Mouse (Mus musculus) lung, postnatal 10 days (tissue): Measurements from ENCODE around the gene Gadd45b.

Source experiments
- DNase-seq: peaks from one replicate; pipeline ENCODE4 v3.0.0; 2021

Gene Gadd45b

DNA sequence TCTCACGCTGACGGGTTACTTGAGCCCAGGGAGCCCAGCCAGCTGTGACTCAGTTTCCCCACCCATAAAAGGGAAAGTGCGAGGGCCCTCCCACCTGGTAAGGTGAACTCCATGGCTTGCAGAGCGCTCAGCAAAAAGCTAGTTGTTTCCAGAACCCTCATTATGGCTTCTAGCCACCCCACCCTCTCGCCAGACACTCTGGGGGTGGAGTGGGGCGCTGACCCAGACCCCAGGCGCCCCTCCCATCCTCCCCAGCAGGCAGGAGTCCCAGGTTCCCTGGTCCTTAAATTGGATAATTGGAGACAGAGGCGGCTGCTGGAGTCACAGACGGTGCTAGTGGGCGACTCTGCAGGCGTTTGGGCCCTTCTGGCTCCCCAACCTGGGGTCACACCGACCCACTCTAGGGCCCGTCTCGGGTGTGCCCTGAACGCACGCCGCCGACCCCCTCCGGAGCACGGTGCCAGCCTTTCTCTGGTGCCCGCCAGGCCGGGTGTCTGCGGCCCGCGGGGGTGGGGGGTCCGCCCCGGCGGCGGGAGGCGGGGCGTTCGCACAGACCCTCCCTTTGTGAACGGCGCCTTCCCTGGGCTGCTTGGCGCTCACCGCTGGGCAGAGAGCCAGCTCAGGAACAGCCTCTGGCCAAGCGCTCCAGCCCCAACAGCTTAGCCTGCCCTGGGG lies 6.4 kb downstream of the Gadd45b start:
- peak; percentile 78 for DNase-seq

DNA sequence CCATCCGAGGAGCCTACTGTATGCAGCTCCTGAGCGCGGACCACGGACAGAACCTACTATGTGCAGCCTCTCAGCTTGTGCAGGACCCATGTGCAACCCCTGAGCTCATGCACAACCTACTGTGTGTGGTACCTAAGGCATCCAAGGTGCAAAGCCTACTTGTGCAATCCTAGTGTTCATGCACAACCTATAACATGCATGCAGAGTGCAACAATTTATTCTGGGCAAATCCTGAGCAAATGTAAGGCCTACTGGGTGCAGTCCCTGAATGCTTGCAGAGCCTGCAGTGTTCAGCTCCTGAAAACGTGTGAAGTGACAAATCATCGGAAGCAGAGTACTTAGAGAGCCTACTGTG lies 6.9 kb downstream of the Gadd45b start:
- DNase-seq = no peak

DNA sequence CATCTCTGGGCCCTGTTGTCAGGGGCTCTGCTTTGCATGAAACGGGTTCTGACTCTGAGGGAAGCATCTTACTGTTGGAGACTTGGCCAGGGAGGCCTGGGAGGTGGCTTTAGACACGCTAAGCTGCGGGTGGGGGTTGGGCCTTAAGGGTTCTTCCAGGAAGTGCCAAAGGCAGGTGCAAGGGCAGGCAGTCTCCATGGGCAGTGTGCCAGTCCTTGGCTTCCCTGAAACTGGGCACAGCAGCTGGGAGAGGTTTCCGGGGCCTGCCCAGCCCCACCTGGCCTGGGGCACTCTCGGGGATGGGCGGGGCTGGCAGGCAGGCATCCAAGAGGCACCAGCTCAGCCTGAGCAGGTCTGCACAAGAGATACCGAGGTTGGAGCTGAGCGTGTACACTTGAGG lies 7.8 kb downstream of the Gadd45b start:
- peak; percentile 90 for DNase-seq

DNA sequence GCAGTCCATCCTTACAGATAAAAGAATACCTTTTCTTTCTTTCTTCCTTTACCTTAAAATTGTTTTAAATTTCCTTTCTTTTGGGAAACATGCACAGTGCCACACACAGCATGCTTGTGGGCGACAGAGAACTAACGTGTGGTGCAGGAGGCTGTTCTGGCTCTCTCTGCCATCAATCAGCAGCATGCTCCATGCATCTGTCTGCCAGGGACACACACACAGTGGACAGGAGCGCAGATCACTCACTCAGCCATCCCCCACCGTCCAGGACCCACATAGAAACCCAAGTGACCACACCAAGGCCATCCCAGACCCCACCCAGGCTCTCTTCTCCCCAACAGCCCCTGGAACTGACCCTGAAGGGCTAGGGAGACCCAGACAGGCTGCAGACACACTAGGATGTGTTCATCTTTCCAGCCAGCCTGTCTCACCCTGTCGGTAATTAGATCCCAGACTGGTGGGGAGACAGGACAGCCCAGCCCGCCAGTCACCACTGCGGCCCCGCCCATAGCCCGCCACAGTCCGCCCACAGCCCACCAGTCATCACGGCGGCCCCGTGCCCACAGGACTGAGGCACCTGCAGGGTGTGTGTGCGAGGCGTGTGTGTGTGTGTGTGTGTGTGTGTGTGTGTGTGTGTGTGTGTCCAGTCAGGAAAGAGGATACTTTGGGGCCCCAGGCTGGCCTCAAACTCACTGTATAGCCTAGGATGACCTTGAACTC lies 9.1 kb downstream of the Gadd45b start:
- peak; percentile 47 for DNase-seq

DNA sequence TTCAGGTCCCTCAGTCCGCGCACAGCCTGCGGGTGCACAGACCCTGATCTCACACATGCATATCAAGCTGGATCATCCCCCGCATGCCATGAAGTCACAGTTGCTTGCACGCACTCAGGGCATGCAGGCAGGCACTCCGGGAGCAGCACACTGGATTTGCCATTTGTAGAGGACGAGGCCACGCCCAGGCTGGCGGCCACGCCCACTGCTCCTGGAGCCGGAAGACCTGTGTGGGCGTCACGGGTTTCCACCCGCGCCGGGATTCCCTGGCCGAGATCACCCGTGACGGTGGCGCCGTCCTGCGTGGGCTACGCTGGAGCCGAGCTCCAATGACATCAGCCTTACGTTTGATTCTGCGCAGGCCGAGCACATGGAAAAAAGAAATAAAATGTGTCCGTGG lies 9.8 kb downstream of the Gadd45b start:
- peak; percentile 92 for DNase-seq

DNA sequence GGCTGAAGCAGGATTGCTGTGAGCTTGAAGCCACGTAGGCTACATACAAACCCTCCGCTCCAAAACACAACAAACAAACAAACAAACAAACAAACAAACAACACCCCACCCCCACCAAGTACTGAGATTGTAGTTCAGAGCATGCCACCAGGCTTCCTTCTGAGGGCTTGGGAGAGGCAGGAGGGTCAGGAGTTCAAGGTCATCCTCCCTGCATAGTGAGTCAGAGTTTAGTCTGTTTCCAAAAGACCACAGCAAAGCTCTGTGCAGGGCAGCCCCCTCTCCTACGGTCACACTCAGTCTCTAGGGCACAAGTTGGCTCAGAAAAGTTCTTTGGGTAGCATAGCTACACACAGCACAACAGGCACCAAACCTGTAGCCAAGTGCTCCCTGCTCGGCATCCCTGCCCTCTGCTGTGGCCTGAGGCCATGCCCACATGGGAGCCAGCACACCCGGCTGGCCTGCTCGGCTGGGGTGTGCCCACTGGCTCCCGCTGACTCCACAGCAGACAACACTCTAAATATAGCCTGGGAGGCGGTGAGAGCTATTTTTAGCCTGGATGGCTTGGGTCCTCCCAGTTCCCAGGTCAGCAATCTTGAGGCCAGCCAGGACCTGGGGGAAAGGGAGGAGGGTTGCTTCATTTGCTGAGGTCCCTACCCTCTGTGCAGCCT lies 10.6 kb downstream of the Gadd45b start:
- peak; percentile 82 for DNase-seq

DNA sequence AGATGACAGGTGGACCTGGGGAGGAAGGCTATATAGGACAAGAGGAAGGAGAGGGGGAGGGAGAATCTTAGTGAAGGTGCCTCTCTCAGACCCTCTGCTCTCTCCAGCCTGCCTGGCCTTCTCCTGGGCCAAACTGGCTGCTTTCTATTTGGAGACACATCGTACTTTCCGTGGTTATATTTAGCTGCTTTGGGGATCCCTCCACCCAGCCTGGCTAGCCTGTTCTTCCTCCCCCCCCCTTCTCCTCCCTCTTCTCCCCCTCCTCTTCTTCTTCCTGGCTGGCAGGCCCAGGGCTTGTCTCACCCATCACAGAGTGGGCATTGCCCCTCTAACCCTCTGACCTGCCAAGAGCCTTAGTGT lies 11.1 kb downstream of the Gadd45b start:
- DNase-seq = peak; percentile 40

DNA sequence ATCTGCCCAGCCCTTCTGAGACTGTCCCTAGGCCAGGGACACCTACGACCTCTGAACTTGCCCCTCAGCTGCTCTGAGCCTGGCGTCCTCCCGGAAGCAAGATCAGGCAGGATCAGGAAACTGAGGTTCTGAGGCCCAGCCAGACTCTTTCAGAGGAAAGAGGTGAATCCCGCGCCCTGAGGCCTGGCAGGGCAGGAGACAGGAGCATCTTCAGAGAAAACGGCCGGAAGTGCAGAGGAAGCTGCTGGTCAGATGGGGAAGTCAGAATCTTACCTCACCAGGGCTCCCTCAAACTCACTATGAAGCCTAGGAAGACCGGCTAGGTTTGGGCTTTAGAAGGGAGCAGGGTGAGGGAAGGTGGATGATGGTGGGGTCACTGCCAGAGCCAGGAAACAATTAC lies 13.0 kb downstream of the Gadd45b start:
- DNase-seq = no peak

DNA sequence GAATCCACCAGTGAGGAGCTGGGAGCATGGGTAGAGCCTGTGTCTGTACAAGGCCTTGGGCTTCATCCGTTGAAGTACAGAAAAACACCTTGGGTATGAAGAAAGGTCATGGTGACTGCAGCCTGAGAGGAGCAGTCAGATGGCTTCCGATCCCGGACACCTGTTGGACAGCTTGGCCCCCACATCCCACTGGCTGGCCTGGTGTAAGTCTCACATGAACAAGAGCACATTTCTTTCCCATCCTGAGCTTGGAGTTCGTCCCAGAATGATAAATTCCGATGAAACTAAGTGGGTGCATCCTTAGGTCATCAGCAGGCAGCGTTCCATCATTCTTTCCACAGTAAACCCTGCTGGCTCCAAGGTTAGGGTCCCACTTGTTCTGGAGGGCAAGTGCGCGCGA lies 13.8 kb downstream of the Gadd45b start:
- no peak for DNase-seq

DNA sequence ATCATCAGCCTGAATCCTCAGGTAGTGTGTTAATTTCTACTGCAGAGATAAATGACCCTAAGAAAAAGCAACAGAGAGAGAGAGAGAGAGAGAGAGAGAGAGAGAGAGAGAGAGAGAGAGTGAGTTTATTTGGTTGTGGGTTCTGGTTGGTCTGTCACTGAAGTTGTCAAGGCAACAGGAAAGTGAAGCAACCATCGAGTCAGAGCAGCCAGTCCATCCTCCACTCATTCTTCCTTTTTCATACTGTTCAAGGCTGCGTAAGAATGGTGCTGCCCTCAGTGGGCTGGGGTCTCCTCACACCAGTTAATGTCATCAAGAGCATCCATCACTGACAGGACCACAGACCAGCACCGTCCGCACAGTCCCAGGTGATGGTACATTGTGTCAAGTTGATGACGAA lies 14.4 kb downstream of the Gadd45b start:
- DNase-seq = no peak

DNA sequence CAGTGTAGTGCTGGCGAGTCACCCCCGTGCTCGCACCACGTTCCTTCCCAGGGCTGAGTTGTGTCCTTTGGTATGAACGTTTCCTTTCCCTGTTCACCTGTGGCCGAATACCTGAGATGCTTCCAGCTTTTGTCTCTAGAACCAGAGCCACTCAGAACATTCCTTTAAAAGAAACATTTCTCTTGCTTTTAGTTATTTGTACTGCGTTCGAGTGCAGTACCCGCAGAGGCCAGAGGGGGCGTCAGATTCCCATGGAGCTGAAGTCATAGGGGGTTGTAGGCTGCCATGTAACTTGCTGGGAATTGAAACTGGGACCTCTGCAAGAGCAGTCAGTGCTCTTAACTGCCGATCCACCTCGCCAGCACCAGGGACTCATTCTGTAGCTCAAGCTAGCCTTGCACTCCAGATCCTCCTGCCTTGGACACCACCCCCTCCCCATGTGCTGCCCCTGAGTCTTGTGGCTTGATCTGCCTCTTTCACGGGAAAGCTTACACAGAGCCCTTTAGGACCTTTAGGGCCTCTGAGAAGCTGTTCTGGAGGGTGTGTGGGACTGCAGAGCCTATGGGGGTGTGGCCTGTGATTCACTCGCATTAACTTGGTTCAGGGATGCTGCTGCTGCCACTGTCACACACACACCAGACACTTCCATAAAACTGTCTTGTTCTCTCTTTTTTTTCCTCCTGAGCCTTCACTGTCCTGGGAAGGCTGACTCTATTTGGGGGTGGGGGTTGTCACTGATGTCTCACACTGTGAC lies 17.0 kb downstream of the Gadd45b start:
- peak; percentile 53 for DNase-seq

DNA sequence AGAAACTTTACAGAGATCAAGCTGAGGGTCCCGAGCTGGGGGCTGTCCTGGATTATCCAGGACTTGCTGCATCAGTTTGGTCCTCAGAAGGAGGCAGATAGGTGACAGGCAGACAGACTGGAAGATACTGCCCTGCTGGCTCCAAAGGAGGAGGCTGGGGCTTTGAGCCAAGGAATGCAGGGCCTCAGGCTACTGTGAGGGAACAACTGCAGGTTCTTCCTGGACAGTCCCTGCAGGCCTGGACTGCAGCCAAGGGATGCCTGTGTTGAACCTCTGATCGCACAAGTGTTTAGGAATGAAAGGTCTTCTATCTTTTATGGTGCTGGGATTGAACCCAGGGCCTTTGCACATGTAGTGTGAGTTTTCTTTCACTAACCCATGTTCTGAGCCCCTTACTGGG lies 17.9 kb downstream of the Gadd45b start:
- DNase-seq = peak; percentile 58

DNA sequence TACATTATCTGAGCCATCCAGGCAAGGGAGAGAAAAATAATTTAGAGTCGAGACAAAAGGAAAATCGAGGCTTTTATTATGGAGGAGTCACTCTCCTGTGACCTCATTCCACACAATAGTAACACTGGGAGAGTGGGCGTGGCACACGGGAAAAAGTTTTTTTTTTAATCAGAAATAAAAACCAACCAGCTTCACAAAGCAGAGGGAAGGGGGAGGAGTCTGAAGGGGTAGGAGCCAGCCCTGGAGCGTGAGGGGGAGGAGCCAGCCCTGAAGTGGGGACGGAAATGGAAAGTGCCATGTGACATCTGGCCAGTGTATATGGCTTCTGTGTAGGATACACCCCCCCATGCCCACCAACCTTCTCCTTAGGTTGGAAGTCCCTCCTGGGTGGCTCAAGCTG lies 18.7 kb downstream of the Gadd45b start:
- DNase-seq = peak; percentile 86

DNA sequence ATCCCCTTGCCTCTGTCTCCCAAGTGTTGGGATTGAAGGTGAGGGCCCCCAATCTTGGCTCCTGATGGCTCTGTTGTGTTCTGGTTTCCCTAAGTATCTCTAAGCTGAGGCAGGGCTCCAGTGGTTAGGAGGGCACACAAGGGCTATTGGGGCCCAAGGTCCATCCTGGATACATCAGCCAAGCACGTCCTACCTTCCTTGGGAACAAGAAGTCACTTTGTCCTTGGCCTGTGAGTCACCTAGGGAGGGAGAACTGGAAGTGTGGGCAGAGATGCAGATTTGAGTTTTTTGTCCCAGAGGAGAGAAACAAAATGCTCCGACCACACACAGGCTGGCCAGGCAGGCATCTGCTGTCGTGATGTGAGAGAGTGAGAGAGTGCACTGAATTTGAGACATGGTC lies 19.2 kb downstream of the Gadd45b start:
- DNase-seq = no peak

DNA sequence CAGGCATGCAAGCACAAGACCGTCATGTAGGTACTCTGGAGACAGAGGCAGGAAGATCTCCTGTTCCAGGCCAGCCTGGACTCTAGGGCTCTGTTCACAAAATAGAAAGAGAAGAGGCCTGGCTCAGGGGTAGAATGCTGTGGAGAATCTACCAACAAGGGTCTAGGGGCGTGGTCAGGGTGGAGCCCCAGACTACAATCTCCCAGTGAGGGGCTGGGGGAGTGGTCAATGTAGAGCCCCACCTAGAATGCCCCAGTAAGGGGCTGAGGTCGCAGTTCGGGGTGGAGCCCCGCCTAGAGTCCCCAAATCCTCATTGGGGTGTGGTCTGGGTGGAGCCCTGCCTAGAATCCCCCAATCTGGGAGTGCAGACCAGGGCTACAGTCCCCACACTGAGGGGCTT lies 20.4 kb downstream of the Gadd45b start:
- DNase-seq = no peak

DNA sequence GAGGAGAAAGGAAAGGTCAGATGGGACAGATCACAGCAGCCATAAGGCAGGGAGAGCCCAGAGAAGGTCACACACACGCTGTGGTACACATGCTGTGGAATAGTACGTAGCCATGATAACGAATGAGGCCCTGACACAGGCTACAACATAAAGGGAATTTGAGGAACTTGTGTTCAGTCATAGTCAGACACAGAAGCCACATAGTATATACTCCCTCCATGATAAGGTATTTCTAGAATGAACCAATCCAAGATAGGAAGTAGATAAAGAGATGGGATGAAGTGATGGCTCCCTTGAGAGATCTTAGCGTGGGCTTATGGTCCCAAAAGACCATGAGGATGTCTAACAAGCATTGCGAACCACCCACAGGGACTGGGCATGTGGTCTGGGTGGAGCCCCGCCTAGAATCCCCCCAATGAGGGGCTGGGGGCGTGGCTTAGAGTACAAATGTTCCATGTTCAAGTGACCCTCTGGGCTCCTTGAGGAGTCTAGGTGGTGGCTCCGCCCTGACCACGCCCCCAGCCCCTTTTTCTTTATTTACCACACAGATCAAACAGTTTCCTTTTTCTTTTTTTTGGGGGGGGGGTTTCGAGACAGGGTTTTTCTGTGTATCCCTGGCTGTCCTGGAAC lies 22.0 kb downstream of the Gadd45b start:
- no peak for DNase-seq

DNA sequence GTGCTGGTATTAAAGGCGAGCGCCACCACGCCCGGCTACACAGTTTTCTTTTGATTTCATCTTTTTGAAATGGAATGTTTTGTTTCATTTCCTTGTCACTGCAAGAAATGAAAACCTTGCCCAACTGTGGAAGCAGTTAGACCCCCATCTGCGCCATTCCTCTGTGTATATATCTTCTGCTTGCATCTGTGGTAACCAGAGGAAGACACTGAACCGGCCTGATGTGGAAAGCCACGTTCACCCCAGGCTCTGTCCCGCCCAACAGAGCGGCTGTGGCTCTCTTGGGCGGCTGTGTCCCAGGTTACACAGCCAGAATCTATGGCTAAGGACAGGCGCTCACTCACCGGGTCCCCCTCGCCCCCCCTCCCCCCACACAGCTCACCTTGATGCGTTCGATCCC lies 22.6 kb downstream of the Gadd45b start:
- no peak for DNase-seq

DNA sequence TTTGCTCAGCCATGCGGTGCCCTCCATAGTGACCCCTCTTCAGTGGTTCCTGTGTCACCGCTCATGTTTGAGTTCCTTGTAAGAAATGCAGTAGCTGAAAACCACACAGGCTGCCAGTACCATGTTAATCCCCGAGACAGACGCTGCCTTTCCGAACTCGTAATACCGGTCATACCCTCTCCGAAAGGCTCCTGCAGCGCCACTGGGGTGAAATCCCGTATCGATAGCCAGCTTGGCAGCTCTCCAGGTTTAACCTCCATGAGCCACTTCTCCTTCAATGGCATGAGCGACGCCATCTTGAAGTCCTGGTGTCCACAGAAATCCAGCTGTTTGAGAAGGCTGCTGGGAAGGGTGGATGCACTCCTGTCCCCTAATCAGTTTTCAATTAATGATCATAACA lies 24.5 kb downstream of the Gadd45b start:
- no peak for DNase-seq

DNA sequence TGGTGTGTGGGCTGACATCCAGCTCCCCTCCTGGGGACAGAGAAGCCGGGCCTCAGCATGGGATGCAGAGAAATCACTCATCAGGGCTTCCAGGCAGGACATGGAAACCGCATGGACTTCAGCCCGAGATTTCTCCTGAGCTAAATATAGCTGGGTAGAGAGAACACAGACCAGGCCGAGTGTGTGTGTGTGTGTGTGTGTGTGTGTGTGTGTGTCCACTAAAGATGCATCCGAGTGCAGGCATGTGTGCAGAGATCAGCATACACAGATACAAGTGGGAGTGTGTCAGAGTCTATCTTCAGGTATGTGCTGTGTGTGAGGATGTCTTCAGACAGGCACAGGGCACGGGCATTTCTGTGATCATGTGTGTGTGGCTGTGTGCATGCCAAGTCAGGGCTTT lies 25.0 kb downstream of the Gadd45b start:
- DNase-seq = peak; percentile 54

DNA sequence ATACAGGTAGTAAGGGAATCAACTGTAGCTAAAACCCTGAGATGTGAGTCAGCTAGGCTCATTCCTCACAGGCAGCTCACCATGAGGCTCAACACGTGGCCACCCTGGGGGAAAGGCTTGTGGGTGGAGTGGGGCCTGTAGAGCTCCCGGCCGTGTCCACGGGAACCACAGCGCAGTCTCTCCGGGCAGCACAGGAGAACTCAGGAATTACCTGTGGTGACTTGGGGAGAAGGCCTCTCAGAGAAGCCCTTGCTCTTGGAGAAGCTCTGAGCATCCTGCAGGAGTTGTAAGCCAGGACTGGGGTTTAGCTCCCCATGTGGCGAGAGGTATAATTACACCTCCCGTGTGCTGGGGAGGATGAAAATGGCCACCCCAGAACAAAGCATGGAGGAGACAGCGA lies 25.7 kb downstream of the Gadd45b start:
- peak; percentile 83 for DNase-seq

DNA sequence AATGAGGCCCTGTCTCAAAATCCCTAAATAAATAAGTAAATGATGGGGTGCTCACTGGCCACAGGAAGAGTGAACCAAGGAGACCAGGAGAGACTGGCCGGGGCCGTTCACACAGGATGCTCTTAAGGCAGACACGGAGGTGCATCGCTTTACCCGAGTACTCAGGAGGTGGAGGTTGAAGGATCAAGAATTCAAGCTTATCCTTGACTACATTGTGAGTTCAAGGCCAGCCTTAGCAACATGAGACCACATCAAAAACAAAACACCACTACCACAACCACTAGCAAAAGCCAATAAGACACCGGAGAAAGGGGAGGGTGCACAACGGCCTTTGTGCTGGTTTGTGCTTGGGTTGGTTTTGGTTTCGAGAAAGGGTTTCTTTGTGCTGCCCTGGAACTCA lies 26.5 kb downstream of the Gadd45b start:
- DNase-seq = no peak

DNA sequence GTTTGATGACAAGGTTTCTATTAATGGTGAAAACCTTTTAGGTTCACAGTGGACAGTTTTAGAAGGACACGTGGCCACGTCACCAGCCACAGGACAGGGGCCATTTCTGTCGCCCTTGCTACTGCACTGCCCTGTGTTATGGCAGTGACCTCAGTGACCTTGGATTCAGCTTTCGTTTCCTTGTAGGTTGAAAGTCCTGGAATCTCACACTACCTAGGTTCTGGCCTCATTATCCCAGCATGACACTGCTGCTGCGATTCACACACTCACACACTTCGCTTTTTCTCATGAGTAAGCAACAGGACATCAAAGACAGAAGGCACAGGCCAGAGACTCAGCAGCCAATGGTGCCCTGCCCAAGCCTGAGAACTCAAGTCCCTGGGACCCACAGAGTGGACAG lies 27.0 kb downstream of the Gadd45b start:
- no peak for DNase-seq

DNA sequence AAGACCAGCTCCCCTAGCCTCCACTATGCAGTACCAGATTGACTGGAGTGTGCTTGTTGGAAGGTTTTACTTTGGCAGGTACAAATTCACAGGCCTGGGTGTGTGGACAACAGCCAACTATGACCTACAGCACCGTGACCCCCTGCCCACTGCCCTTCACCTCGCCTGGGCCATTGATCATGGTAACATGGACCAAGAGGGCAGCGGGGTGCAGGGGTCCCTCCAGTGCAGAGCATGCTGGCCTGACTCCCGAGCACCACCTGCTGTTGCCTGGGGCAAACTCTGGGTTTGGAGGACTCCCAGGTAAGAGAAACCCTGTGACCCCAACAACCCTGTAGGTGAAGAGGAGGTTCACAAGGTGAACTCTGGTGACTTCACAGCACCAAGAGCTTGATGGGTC lies 27.9 kb downstream of the Gadd45b start:
- DNase-seq = no peak
